Mouse (Mus musculus) cerebellum, adult 2 months (tissue): ENCODE results near the gene Mucl3.

Source experiments
- CTCF ChIP-seq: fragments of 200-500 bp; IDR thresholded peaks from 2 replicates; pipeline ENCODE4 v1.5.1; 2011; ENCODE audit warnings: low read depth, mild to moderate bottlenecking, control low read depth, low read length, moderate library complexity, borderline replicate concordance; ENCODE audit not compliant: insufficient read depth
- POLR2A ChIP-seq: fragments of 200-500 bp; IDR thresholded peaks from 2 replicates; pipeline ENCODE4 v1.6.1; 2011; ENCODE audit warnings: low read length, control low read depth, borderline replicate concordance; ENCODE audit not compliant: insufficient read depth

- TF ChIP-seq CTCF (no peak), POLR2A (no peak)
Observed at GRCm38 (mm10) chr17:35685061-35685460, 41.6 kb upstream of the Mucl3 start.
